Mouse (Mus musculus): Measurements from ENCODE around the gene Cldn10. TPM values are rescaled to one million over a fixed set of nuclear protein-coding genes. Genes with fewer than 3 reads are reported as not detected.
A peak's percentile ranks its signal among the peaks of the same experiment; 100 is the strongest.

Gene Cldn10
- polyA plus RNA-seq, 1 experiment from 2014 or later, result 2.4 TPM

GRCm38 (mm10) chr14:118850696-118851035, 63.0 kb downstream of the Cldn10 start:
- 60% methylated on average over 4 of the region's 4 CpGs for WGBS

GRCm38 (mm10) chr14:118851496-118852107, 63.9 kb downstream of the Cldn10 start:
- WGBS, result 64% methylated on average over 6 of the region's 6 CpGs
- Histone ChIP-seq H3K9ac (replicated peaks) (no peak overlapping the region), H3K4me1 (peaks cover 13% of the 10 kb centered on the region), H3K27ac (replicated peaks) (no peak overlapping the region), H3K36me3 (no peaks in the 10 kb centered on the region), H3K4me2 (no peak overlapping the region), H3K4me3 (replicated peaks) (no peak overlapping the region), H3K9me3 (replicated peaks) (no peaks in the 10 kb centered on the region), H3K27me3 (replicated peaks) (peaks cover 10% of the 10 kb centered on the region)
- no peak for ATAC-seq (ENCODE audit: low FRiP score)

More at GRCm38 (mm10) chr14:118850696-118851035, 63.0 kb downstream of the Cldn10 start:
- Histone ChIP-seq H3K36me3 (no peaks in the 10 kb centered on the region), H3K27me3 (replicated peaks) (0 out of 2 replicates have a peak, but pooled peaks cover 4% of the 10 kb centered on the region), H3K4me2 (no peak overlapping the region), H3K4me1 (peaks cover 13% of the 10 kb centered on the region), H3K27ac (replicated peaks) (no peak overlapping the region), H3K9me3 (replicated peaks) (no peaks in the 10 kb centered on the region), H3K4me3 (replicated peaks) (no peak overlapping the region), H3K9ac (replicated peaks) (no peak overlapping the region)
- ATAC-seq (ENCODE audit: low FRiP score), result no peak

GRCm38 (mm10) chr14:118854371-118855114, 66.8 kb downstream of the Cldn10 start:
- H3K27me3 ChIP-seq (replicated peaks), result peaks cover 18% of the 10 kb centered on the region
- no peak overlapping the region for H3K27ac ChIP-seq (replicated peaks)
- peak overlapping the region; percentile 40 for H3K9ac ChIP-seq (replicated peaks)
- peaks cover 13% of the 10 kb centered on the region for H3K4me1 ChIP-seq
- WGBS, result 2% methylated on average over 47 of the region's 48 CpGs
- no peaks in the 10 kb centered on the region for H3K9me3 ChIP-seq (replicated peaks)
- ATAC-seq (ENCODE audit: low FRiP score), result peak; percentile 72
- H3K36me3 ChIP-seq, result no peaks in the 10 kb centered on the region
- H3K4me2 ChIP-seq, result peak overlapping the region; percentile 89
- peak overlapping the region; percentile 43 for H3K4me3 ChIP-seq (replicated peaks)

- Histone ChIP-seq H3K27ac (replicated peaks) (no peak overlapping the region), H3K4me2 (peak overlapping the region; percentile 89), H3K36me3 (no peaks in the 10 kb centered on the region), H3K27me3 (replicated peaks) (peaks cover 18% of the 10 kb centered on the region), H3K9me3 (replicated peaks) (no peaks in the 10 kb centered on the region), H3K4me3 (replicated peaks) (peak overlapping the region; percentile 43), H3K4me1 (peaks cover 17% of the 10 kb centered on the region), H3K9ac (replicated peaks) (peak overlapping the region; percentile 40)
- 1% methylated on average over 28 of the region's 28 CpGs for WGBS
- ATAC-seq (ENCODE audit: low FRiP score), result peak; percentile 62
Measured at GRCm38 (mm10) chr14:118855141-118855800, 67.6 kb downstream of the Cldn10 start.

- no peak overlapping the region for H3K4me3 ChIP-seq (replicated peaks)
Measured at GRCm38 (mm10) chr14:118856563-118856962, 68.9 kb downstream of the Cldn10 start.

GRCm38 (mm10) chr14:118858318-118858717, 70.6 kb downstream of the Cldn10 start:
- WGBS, result 36% methylated on average over 6 of the region's 6 CpGs
- Histone ChIP-seq H3K36me3 (no peaks in the 10 kb centered on the region), H3K9ac (replicated peaks) (no peak overlapping the region), H3K4me1 (peaks cover 21% of the 10 kb centered on the region), H3K27ac (replicated peaks) (no peak overlapping the region), H3K4me3 (replicated peaks) (no peak overlapping the region), H3K27me3 (replicated peaks) (peaks cover 15% of the 10 kb centered on the region), H3K9me3 (replicated peaks) (no peaks in the 10 kb centered on the region), H3K4me2 (no peak overlapping the region)
- no peak for ATAC-seq (ENCODE audit: low FRiP score)

More at GRCm38 (mm10) chr14:118856563-118856962, 68.9 kb downstream of the Cldn10 start:
- WGBS, result 87% methylated on average over 6 of the region's 6 CpGs
- no peaks in the 10 kb centered on the region for H3K9me3 ChIP-seq (replicated peaks)
- no peak for ATAC-seq (ENCODE audit: low FRiP score)
- peaks cover 18% of the 10 kb centered on the region for H3K27me3 ChIP-seq (replicated peaks)
- H3K27ac ChIP-seq (replicated peaks), result no peak overlapping the region
- no peak overlapping the region for H3K4me2 ChIP-seq
- peaks cover 21% of the 10 kb centered on the region for H3K4me1 ChIP-seq
- H3K9ac ChIP-seq (replicated peaks), result no peak overlapping the region
- H3K36me3 ChIP-seq, result no peaks in the 10 kb centered on the region

- Histone ChIP-seq H3K9me3 (replicated peaks) (no peaks in the 10 kb centered on the region), H3K27ac (replicated peaks) (no peak overlapping the region), H3K4me1 (0 out of 2 replicates have a peak, but pooled peaks cover 8% of the 10 kb centered on the region), H3K4me2 (no peak overlapping the region), H3K36me3 (no peaks in the 10 kb centered on the region), H3K9ac (replicated peaks) (no peak overlapping the region), H3K4me3 (replicated peaks) (no peak overlapping the region), H3K27me3 (replicated peaks) (peaks cover 1% of the 10 kb centered on the region; the same call in 1 of the 2 replicates)
- whole genome bisulfite sequencing, result 68% methylated on average over 7 of the region's 7 CpGs
- no peak for ATAC-seq (ENCODE audit: low FRiP score)
Measured at GRCm38 (mm10) chr14:118862253-118862652, 74.5 kb downstream of the Cldn10 start.

GRCm38 (mm10) chr14:118864905-118865304, 77.2 kb downstream of the Cldn10 start:
- 0 out of 2 replicates have a peak, but pooled peaks cover 8% of the 10 kb centered on the region for H3K4me1 ChIP-seq
- no peak overlapping the region for H3K9ac ChIP-seq (replicated peaks)
- ATAC-seq (ENCODE audit: low FRiP score), result no peak
- no peak overlapping the region for H3K4me3 ChIP-seq (replicated peaks)
- WGBS, result 72% methylated on average over 4 of the region's 4 CpGs
- no peak overlapping the region for H3K27ac ChIP-seq (replicated peaks)
- no peaks in the 10 kb centered on the region for H3K9me3 ChIP-seq (replicated peaks)
- H3K36me3 ChIP-seq, result no peaks in the 10 kb centered on the region
- no peaks in the 10 kb centered on the region for H3K27me3 ChIP-seq (replicated peaks)
- no peak overlapping the region for H3K4me2 ChIP-seq

- Histone ChIP-seq H3K27me3 (replicated peaks) (no peaks in the 10 kb centered on the region), H3K4me3 (replicated peaks) (no peak overlapping the region), H3K27ac (replicated peaks) (no peak overlapping the region), H3K36me3 (no peaks in the 10 kb centered on the region), H3K4me1 (no peaks in the 10 kb centered on the region), H3K9me3 (replicated peaks) (no peaks in the 10 kb centered on the region), H3K9ac (replicated peaks) (no peak overlapping the region), H3K4me2 (no peak overlapping the region)
- no peak for ATAC-seq (ENCODE audit: low FRiP score)
- 91% methylated on average over 10 of the region's 10 CpGs for WGBS
Measured at GRCm38 (mm10) chr14:118866014-118866811, 78.5 kb downstream of the Cldn10 start.

- Histone ChIP-seq H3K27ac (replicated peaks) (no peak overlapping the region), H3K9me3 (replicated peaks) (no peaks in the 10 kb centered on the region), H3K4me3 (replicated peaks) (no peak overlapping the region), H3K27me3 (replicated peaks) (no peaks in the 10 kb centered on the region), H3K4me2 (no peak overlapping the region), H3K9ac (replicated peaks) (no peak overlapping the region), H3K4me1 (no peaks in the 10 kb centered on the region), H3K36me3 (no peaks in the 10 kb centered on the region)
- ATAC-seq (ENCODE audit: low FRiP score), result no peak
- WGBS, result 59% methylated on average over 6 of the region's 6 CpGs
Measured at GRCm38 (mm10) chr14:118867366-118867765, 79.7 kb downstream of the Cldn10 start.

- H3K9ac ChIP-seq (replicated peaks), result no peak overlapping the region
- WGBS, result 67% methylated on average over 13 of the region's 13 CpGs
Measured at GRCm38 (mm10) chr14:118868102-118868724, 80.5 kb downstream of the Cldn10 start.

More at GRCm38 (mm10) chr14:118868102-118868724, 80.5 kb downstream of the Cldn10 start:
- no peaks in the 10 kb centered on the region for H3K4me1 ChIP-seq
- H3K27ac ChIP-seq (replicated peaks), result no peak overlapping the region
- H3K27me3 ChIP-seq (replicated peaks), result no peaks in the 10 kb centered on the region
- H3K4me3 ChIP-seq (replicated peaks), result no peak overlapping the region
- H3K9me3 ChIP-seq (replicated peaks), result no peaks in the 10 kb centered on the region
- no peak overlapping the region for H3K4me2 ChIP-seq
- peaks cover 3% of the 10 kb centered on the region; the same call in 1 of the 2 replicates for H3K36me3 ChIP-seq
- peak; percentile 26; the same call in 1 of the 2 replicates for ATAC-seq (ENCODE audit: low FRiP score)

Data from neural tube, embryonic 15.5 days (tissue).